Mouse (Mus musculus) spleen, adult 2 months (tissue): ENCODE measurements at regions not wholly inside any gene's neighbourhood (a gene's known extent, or its start where the extent isn't known, plus 50 kb on each side); places are given as distances from the start of the nearest gene placed in this dataset.

ENCODE experiments used
- CTCF ChIP-seq: fragments of 200-500 bp; IDR thresholded peaks from 2 replicates; pipeline ENCODE4 v1.5.1; 2011; ENCODE audit warnings: mild to moderate bottlenecking, inconsistent platforms; ENCODE audit not compliant: insufficient read depth, insufficient read length, insufficient replicate concordance; ENCODE audit errors: extremely low read depth
- POLR2A ChIP-seq: fragments of 200-500 bp; IDR thresholded peaks from 2 replicates; pipeline ENCODE4 v1.6.1; 2011; ENCODE audit warnings: low read depth, low read length, inconsistent platforms

GRCm38 (mm10) chr2:148237121-148237520 lies 158.0 kb upstream of the Sstr4 start:
- TF ChIP-seq CTCF = no peak
- no peak for TF ChIP-seq POLR2A
